Mouse (Mus musculus): ENCODE measurements around the gene Kcnh1. TPM values are rescaled to one million over a fixed set of nuclear protein-coding genes. Genes with fewer than 3 reads are reported as not detected.

Kcnh1 gene
- 0.14 and 0.25 TPM in 2 replicates for polyA plus RNA-seq (2012; rRNA removed)

DNA sequence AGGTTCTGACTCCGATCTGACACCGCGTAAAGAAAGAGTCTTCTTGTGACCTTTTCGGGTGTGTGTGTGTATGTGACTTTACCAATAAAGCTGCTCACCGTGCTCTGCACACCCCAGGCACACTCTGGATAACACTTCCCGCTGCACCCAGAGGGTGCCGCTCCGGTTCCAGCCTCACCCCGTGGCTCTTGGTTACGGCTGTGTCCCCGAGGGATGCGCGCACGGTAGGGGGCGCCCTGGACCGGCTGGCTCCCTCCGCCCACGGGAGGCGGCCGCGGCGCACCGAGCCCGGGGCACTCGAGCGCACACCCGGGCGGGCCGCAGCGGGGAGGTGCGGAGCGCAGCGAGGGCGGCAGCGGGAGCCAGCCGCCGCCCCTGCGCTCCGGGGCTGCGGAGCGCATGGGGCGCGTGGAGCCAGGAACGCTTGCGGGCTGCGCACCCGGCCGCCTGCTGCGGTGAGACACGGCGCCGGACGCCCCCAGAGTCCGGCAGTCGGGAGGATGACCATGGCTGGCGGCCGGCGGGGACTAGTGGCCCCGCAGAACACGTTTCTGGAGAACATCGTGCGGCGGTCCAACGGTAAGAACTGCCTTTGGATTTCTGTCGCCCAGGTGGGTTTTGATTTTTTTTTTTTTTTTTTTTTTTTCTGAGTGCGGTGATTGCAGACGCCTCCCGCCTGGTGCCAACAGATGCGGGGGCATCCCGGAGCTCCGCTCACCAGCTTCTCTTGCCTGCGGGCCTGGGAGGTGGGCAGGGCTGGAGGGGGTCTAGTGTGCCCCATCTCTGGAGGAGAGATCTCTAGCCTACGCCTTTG lies at the start of gene Kcnh1:
TSS of gene Kcnh1 (plus strand) at position 267 of the 814 bp plus-strand sequence.
- peak; percentile 54 for DNase-seq (ENCODE audit: low read depth, low spot score)
- WGBS, result 1% methylated on average over 73 of the region's 73 CpGs

DNA sequence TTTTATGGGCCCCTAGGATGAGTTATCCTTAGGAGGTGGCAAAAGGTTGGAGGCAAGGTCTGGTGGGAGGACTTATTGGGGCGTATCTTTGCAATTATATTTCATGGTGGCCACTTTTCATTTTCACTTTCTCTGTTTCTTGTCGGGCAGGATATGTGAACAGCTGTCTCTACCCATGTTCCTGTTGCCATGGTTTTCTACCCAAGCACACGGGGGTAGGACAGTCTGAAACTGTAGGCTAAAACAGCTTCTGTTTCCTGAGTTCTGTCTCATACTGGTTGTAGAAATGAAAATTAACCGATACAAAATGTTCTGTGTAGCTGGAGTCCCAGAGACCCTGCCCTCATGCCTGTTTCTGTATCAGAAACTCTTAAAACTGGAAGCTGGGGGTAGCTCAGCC lies 39.4 kb upstream of the Kcnh1 start:
- 83% methylated on average over 4 of the region's 4 CpGs for WGBS
- no peak for DNase-seq (ENCODE audit: low read depth, low spot score)

DNA sequence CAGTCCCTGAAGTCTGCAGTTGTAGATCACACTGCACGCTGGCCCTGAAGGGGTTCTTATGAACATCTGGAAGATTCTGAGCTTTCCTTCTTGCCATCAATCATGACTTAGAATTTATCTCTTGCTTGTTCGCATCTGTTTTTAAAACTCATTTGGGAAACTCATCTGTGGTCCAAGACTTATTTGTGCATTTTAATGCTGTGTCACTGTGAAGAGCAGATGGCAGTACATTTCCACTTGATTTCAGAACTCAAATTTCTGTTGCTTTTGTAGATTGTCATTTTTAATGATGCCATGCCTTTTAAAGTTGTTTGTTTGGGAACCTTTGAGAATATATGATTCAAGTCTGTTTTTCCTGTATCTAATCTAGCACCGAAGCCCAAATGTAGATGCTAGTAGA lies 19.1 kb upstream of the Kcnh1 start:
- WGBS, result 86% methylated on average over 3 of the region's 3 CpGs
- no peak for DNase-seq (ENCODE audit: low read depth, low spot score)

DNA sequence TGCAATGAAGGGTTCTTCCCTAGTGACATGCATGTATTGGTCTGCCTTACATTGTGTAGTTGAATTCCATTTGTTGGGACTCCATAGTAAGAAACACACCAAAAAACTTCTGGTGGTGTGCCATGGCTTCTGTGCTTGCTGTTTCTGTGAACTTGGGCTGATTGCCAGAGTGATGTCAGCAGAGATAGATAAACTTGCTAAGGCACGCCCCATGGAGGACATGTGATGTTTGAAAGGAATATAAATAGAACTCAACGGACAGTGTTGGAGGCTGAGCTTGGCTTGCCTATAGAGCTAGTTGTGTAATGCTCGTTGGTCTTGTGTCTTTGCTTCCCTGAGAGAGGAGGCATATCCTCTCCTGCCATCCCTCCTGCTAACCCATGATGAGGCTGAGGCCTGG lies 10.7 kb upstream of the Kcnh1 start:
- no peak for DNase-seq (ENCODE audit: low read depth, low spot score)
- WGBS, result 20% methylated on average over 3 of the region's 3 CpGs

DNA sequence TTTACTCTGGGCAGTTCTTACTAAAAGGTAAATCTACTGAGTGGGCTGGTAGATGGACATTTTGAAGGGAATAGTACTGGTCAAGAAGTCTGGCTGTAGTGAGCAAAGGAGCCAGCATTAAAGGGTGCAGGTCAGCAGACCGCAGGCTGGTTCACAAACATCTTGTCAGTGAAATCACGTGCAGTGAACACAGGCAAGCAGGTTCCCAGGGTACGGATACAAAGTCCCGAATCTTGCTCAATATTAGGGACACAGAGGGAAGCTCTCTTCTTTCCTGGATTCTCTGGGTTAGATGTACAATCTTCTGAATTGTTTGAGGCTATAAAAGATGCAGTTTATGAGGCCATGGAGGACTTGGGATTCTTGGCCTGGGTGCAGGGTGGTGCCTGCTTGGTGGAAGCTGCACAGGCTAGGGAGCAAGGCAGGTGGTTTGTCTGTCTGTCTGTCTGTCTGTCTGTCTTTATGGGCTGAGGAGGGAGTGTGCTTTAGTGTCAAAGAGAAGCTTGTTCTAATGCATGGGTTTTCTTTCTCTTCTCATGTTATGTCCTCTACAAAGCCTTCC lies 8.8 kb upstream of the Kcnh1 start:
- DNase-seq (ENCODE audit: low read depth, low spot score), result no peak
- 45% methylated on average over 4 of the region's 4 CpGs for WGBS

DNA sequence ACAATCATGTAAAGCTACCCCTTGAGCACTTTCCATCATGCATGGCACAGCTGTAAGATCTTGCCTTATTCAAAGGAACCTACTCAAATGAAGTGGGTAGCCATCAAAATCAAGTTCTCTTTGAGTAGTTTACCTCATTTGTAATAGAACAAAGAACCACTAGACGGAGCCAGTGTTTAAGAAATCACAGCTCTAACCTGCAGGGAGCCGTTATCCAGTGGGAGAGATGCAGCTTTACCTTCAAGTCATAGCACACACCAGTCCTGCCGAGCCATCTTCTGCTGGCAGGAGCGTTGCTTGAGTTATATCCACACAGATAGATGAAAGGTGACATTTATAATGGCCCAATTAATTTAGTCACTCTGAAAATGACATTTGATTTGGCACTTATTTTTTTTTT lies 1.5 kb upstream of the Kcnh1 start:
- WGBS, result 4% methylated on average over 4 of the region's 4 CpGs
- peak; percentile 24 for DNase-seq (ENCODE audit: low read depth, low spot score)

DNA sequence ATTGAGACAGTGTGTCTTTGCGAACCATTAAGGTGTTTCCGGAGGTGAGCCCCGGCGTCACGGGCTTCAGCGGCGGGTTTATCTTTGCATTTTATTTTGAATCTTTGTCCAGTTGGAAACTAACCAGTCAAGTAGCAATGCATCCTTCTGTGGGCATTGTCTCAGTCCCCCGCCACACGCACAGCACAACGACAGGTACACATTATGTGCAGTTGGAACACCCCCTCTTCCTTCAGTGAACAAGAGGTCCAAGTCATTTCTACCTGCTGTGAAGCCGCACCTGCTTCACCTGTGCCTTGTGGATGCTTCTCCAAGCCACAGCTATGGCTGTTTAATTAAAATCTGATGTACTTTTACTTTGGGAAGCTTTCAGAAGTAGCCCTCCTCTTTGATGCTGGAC lies 803 bp upstream of the Kcnh1 start:
- no peak for DNase-seq (ENCODE audit: low read depth, low spot score)
- WGBS, result 89% methylated on average over 11 of the region's 11 CpGs

DNA sequence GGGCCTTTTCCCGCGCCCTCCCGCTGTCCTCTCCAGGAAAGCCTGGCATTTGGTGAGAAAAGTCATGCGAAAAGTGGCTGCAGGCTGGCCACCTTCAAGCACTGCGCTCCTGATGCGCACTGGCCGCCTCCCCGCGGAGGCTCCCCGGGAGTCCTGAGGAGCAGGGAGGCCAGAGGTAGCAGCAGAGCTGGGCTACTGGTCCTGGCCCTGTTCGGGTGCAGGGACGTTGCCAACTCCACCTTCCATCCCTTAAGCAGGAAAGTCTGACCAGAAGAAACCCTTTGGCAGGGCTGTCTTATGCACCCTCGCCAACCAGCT lies 707 bp downstream of the Kcnh1 start:
- no peak for DNase-seq (ENCODE audit: low read depth, low spot score)
- whole genome bisulfite sequencing, result 10% methylated on average over 13 of the region's 13 CpGs

DNA sequence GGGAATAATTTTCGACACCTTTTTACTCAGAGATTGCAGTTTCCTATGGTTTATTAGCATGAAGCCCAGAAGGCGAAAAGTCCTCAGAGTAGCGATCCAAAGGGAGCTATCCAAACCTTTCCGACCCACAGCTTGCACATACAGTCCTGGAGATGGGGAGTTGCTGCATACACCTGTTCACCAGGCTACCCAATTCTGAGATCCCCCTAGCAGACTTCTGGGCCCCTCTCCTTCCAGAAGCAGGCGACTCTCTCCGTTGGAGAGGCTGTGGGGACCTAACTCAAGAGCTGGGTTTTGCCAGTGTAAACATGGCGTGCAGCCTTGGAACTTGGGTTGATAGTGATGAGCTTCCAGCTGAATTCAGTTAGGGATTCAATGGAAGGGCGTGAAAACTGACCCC lies 1.3 kb downstream of the Kcnh1 start:
- no peak for DNase-seq (ENCODE audit: low read depth, low spot score)
- WGBS, result 70% methylated on average over 8 of the region's 8 CpGs

DNA sequence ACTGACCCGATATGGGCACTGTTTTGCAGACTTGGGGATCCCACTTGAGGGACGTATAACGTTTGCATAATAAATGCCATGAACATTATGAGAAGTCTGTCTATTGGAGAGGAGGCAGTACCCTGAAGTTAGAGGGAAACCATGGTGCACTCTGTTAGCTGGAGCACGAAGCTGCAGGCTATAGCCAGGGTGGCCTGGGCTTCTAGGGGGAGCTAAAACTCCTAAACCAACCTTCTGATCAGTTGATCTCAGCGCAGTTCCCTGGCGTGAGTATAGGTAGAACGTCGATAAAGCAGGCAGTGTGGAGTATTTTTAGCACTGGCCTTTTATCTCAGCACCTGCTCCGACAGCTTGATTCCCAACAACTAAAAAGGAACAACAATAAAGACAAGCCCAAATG lies 2.1 kb downstream of the Kcnh1 start:
- no peak for DNase-seq (ENCODE audit: low read depth, low spot score)
- WGBS, result 83% methylated on average over 9 of the region's 9 CpGs

DNA sequence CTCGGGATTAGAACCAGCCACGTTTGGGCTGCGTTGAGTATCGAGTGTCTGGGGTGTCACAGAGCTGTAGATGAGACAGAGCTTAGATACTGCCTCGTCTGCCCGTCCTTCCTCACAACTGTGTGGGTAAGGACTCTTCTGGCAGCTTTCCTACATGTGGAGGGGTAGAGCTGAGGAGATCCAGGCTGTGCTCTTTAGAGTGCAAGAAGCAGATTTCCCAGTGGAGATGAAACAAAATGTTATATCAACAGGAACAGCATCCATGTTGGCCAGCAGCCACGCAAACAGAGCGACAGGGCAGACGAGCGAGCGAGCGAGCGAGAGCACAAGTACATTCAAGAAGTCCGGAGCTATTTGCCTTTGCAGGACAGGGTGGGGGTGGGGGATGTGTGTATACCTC lies 3.1 kb downstream of the Kcnh1 start:
- no peak for DNase-seq (ENCODE audit: low read depth, low spot score)

DNA sequence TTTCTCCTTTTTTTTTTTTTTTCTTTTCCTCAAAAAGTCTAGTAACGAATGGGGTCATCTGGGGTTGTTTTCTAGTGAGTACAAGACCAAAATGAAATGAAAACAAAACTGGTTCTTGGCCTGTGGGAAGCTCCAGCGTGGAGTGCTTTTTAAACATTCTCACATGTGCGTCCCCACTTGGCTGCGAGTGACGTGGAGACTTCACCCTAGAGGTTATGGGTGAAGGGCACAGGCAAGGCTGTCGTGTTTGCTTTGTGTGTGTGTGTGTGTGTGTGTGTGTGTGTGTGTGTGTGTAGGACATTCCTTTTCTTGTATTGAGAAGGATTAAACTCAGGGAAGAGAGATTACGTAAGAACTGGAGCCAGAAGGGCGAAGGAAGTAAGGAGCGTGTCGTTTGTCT lies 6.9 kb downstream of the Kcnh1 start:
- DNase-seq (ENCODE audit: low read depth, low spot score), result no peak
- 50% methylated on average over 10 of the region's 10 CpGs for WGBS

More for the DNA sequence above, 3.1 kb downstream of the Kcnh1 start:
- 74% methylated on average over 14 of the region's 14 CpGs for WGBS

DNA sequence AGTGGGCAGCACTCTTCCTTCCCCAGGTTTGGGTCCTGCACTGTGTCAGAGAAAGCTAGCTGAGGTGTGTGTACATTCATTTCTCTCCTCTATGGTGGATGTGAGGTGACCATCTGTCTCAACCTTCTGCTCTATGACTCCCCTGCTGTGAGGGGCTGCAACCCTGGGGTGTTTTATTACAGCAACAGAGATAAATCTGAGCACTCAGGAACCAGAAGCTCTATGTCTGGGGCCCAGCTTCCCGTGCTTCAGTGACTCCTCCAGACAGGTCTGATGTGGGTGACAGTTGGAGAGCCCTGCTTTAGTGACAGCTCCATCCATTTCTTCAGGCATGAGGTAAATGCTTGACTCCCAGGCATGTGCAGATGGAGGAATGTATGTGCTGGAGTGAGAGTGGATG lies 12.4 kb downstream of the Kcnh1 start:
- WGBS, result 28% methylated on average over 1 of the region's 1 CpGs
- DNase-seq (ENCODE audit: low read depth, low spot score), result no peak

DNA sequence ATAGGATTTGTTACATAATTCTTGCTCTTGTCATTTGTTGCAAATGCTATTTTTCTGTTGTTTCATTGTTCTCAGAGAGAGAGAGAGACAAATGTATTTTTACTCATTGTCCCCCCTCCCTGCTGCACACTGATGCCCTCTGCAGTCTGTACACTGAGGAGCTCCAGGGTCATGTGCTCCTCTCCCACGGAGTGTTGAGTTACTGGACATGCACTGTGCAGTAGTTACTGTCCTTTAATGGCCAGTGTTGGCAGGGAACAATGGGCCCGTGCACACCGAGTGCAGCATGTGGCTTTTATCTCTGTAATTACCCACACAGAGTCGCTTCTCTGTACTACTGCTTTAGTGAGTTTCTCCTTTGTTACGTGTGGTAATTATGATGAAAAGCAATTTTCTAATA lies 17.4 kb downstream of the Kcnh1 start:
- no peak for DNase-seq (ENCODE audit: low read depth, low spot score)
- 66% methylated on average over 5 of the region's 5 CpGs for WGBS

DNA sequence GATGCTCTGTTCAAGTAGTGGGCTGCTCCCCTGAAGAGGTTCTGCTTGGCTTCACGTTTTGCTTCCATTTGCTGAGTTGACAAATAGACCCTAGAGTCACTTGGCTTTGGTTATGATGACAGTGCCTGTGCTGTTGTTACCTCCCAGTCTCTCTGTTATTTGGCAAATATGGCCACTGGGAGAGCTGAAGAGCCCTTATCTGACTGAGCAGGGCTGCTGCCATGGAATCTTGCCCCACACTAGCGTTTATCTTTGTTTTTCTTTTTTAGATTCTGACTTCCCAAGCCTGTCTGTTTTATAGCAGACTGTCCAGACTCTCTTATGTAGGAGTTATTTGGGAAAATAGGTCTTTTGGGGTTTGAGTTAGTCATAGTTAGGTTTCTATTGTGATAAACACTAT lies 21.9 kb downstream of the Kcnh1 start:
- 63% methylated on average over 2 of the region's 2 CpGs for WGBS
- no peak for DNase-seq (ENCODE audit: low read depth, low spot score)

DNA sequence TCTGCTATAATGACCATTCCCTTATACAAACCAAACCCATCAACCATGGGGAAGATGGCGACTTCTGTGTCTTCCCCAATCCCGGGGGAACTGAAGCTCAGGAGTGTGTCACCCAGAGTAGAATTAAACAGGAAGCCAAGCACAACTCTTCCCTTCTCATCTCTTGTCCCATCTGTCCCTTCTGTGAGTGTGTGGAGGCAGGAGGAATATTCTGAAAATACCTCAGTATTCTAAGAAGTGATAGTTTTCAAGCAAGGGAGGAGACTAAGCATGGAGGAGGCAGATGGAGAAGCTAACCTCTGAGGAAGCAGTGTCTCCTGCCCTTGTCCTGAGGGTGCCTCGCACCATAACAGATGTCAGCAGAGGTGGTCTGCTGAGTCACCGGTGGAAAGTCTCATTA lies 24.1 kb downstream of the Kcnh1 start:
- no peak for DNase-seq (ENCODE audit: low read depth, low spot score)
- 96% methylated on average over 4 of the region's 4 CpGs for WGBS

DNA sequence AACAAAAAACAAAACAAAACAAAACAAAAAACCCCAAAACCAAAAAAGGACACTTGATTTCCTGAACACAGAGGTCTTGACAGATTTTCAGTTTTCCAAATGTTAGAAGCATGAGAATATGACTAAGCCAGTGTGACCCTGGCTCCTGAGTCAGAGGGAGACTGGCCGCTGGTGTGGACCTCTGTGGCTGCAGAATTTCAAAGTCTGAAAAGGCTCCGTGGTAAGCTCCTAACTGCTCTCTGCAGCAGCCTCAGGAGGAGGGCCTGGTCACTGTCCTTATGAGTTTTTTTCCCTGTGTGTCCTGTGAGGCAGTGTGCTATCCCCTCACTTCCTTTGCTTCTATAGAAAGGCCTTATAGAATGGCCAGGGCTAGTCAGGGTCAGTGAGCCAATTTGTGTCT lies 29.6 kb downstream of the Kcnh1 start:
- 70% methylated on average over 2 of the region's 2 CpGs for WGBS
- no peak for DNase-seq (ENCODE audit: low read depth, low spot score)

DNA sequence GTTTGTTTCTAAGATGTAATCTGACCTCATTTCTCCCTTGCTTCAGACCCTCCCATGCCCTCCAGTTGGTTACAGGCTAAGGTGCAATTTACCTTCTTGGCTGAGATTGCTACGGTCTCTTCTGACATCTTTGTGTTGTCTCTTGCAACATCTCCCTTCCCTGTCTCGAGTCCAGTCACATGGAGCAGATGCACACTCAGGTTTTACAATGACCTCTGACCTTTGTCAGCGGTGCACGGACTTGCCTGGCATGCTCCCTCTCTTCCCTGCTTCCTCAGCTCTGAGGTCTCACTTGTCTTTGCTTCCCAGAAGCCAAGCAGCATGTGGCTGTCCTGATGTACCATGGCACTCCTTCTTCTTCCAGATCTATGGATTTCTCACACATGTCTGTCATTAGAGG lies 33.6 kb downstream of the Kcnh1 start:
- no peak for DNase-seq (ENCODE audit: low read depth, low spot score)
- 33% methylated on average over 4 of the region's 4 CpGs for WGBS

DNA sequence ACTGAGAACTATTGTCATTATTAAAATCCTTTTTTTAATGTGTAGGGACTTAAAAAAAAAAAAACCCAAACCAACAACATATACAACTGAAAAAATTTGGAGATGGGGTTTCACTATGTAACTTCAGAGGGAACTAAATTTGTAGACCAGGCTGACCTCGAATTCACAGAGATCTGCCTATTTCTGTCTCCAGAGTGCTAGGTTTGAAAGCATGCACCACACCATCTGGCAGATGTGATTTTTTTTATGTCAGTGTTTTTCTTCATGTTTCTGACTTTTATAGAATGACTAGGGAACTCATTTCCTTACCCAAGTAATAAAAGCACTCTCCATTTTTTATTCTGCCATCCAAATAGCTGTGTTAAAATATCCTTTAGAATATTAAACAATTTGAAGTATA lies 42.1 kb downstream of the Kcnh1 start:
- DNase-seq (ENCODE audit: low read depth, low spot score), result no peak
- WGBS, result 48% methylated on average over 1 of the region's 1 CpGs

DNA sequence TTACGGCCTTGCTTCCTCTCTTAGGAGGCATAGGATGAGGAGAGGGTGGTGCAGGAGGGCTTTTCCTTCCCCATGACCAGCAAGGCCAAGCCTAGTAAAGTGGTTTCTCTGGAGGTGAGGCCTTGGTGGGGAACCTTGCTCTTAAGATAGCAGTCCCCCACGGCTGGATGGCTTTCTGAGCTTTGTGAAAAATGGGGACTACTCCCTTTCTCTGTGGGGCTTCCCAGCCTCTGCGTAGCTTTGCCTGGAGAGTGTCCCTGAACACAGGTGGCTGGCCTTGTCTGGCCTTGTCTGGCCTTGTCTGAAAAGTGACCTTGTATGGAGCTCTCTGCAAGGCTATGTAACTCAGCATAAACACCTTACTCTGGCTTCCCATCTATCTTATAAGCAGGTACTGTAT lies 56.3 kb downstream of the Kcnh1 start:
- no peak for DNase-seq (ENCODE audit: low read depth, low spot score)
- 80% methylated on average over 3 of the region's 3 CpGs for WGBS

DNA sequence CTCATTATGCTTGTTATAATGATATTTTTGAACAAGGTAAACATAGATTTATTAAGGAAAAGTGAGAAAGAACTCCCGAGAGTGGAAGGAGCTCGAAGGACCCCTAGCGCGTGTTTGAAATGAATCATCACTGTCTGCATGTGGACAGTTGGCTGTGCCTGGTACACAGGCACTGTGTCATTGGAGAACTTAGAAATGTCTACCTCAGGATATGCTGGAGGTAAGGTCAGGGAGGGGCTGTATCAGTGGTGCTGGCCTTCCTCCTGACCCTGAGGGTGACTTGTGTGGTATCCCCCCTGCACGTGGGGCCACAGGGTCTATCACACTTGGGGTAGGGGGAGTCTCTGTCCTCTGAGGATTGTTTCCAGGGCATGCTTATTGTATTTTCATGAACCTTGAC lies 68.6 kb downstream of the Kcnh1 start:
- 85% methylated on average over 5 of the region's 5 CpGs for WGBS
- no peak for DNase-seq (ENCODE audit: low read depth, low spot score)

DNA sequence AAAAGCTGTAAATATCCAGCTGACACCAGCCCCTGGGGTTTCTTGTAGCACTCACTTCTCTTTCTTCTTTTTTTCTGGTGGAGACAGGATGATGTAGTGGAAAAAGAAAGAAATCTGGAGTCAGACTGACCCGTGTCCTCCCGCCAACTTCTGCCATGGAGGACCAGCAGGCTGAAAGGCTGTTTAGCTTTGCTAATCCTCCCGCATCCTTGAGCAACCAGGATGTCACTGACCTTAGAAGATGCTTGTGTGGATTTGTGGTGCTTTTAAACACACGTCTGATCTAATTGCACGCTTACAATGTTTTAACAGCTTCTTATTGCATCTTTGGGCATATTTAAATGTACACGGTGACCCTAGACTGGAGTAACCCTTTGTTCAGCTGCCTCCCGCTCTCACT lies 69.0 kb downstream of the Kcnh1 start:
- no peak for DNase-seq (ENCODE audit: low read depth, low spot score)
- WGBS, result 70% methylated on average over 7 of the region's 7 CpGs
